ENCODE assay signal across 9 mouse cellular contexts in the genomic region with DNA sequence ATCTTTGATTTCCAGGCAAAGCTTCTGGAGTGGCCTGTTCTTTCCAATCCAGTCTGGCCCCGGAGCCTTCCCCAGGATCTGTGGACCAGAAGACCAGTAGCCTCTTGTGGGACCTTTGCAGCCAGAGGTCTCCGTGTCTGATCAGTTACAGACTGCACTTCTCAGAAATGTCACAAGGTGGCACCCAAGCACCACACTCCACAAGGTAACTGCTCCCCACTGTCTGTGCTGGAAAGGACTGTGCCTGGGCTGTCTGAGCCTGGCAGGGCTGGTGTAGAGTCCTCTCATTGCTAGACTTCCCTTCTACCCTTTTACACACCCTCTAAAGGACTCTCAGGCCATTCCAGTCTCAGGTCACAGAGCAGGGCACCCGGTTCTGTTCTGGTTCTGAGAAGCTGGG. TPM values are rescaled to one million over a fixed set of nuclear protein-coding genes. Genes with fewer than 3 reads are reported as not detected.
DNase-seq lines count a peak whose midpoint lies in the region; ATAC-seq lines count a peak whose summit lies in the region.
"Had no signal": no experiment of that assay in that cellular context is flagged by ENCODE, and none has a peak within 500 bp of the region (broad histone marks: within the 10 kb centered on the region; RNA-seq: fewer than 3 reads in every experiment).

No protein-coding gene starts in this region.

- DNase-seq in A20 (ENCODE audit: low read depth, low spot score) (peak; percentile 74), liver (peak; percentile 67)
- DNase-seq in adrenal gland, postnatal 25 days, result peak; percentile 65
- peak; percentile 20 to 64 for DNase-seq in heart, adult 9 months (ENCODE audit: low spot score in 2 of 2)
- DNase-seq in natural killer cell, adult 2 months (ENCODE audit: low spot score in 2 of 2), result peak; percentile 46 to 59
- DNase-seq in splenic B cell, adult 2 months (ENCODE audit: low read depth, low spot score), result peak; percentile 85

- WGBS in embryonic facial prominence, embryonic 12.5 days, result 38% methylated on average over 3 of the region's 3 CpGs
- 47% methylated on average over 3 of the region's 3 CpGs for WGBS in kidney, embryonic 16.5 days

- no peak overlapping the region for H3K4me2 ChIP-seq in embryonic facial prominence, embryonic 12.5 days (replicated peaks)
- H3K4me2 ChIP-seq in kidney, embryonic 16.5 days (replicated peaks; ENCODE audit: low read depth, low read length), result no peak overlapping the region

- H3K4me3 ChIP-seq in embryonic facial prominence, embryonic 12.5 days, result no peak overlapping the region
- no peak overlapping the region for H3K4me3 ChIP-seq in kidney, embryonic 16.5 days (ENCODE audit: low read length)

- no peaks in the 10 kb centered on the region for H3K9me3 ChIP-seq in embryonic facial prominence, embryonic 12.5 days
- H3K9me3 ChIP-seq in kidney, embryonic 16.5 days (ENCODE audit: low read length), result no peaks in the 10 kb centered on the region

- H3K27me3 ChIP-seq in embryonic facial prominence, embryonic 12.5 days, result 0 out of 2 replicates have a peak, but pooled peaks cover 5% of the 10 kb centered on the region
- H3K27me3 ChIP-seq in kidney, embryonic 16.5 days (ENCODE audit: insufficient read depth, low read length), result 0 out of 2 replicates have a peak, but pooled peaks cover 4% of the 10 kb centered on the region
- H3K27me3 ChIP-seq in splenic B cell, adult 2 months (ENCODE audit: control insufficient read depth, insufficient read depth, low read length, poor library complexity, severe bottlenecking), result no peaks in the 10 kb centered on the region

- ATAC-seq in embryonic facial prominence, embryonic 12.5 days (ENCODE audit: insufficient number of reproducible peaks, insufficient read depth, low FRiP score, low TSS enrichment), result peak; percentile 70; the same call in 1 of the 2 replicates
- peak; percentile 86 for ATAC-seq in kidney, embryonic 16.5 days (ENCODE audit: low FRiP score, low TSS enrichment)

- no peaks in the 10 kb centered on the region for H3K4me1 ChIP-seq in embryonic facial prominence, embryonic 12.5 days
- no peaks in the 10 kb centered on the region for H3K4me1 ChIP-seq in kidney, embryonic 16.5 days (ENCODE audit: insufficient read depth, low read length)

- H3K9ac ChIP-seq in embryonic facial prominence, embryonic 12.5 days, result no peak overlapping the region
- H3K9ac ChIP-seq in kidney, embryonic 16.5 days (replicated peaks; ENCODE audit: low read length), result no peak overlapping the region

- H3K27ac ChIP-seq in embryonic facial prominence, embryonic 12.5 days, result no peak overlapping the region
- H3K27ac ChIP-seq in kidney, embryonic 16.5 days (ENCODE audit: low read length), result no peak overlapping the region

- no peaks in the 10 kb centered on the region for H3K36me3 ChIP-seq in embryonic facial prominence, embryonic 12.5 days
- H3K36me3 ChIP-seq in kidney, embryonic 16.5 days (ENCODE audit: insufficient read depth, low read length), result no peaks in the 10 kb centered on the region
- no peaks in the 10 kb centered on the region for H3K36me3 ChIP-seq in splenic B cell, adult 2 months (ENCODE audit: control insufficient read depth, insufficient read depth, low read length, poor library complexity, severe bottlenecking)

RNA-seq across cellular contexts. Expression of a gene that starts 7.5 kb away (rescaled TPM):
- not detected in 2 replicates for total RNA-seq in adrenal gland, postnatal 25 days (2021)
- 0.13 and 0.14 TPM in 2 replicates for polyA plus RNA-seq in embryonic facial prominence, embryonic 12.5 days (2016; fragmentation: Nextera tagmentation; extraction: Ambion mirVana)
- 0.08 TPM in 1 of 2 replicates, not detected in the other for polyA plus RNA-seq in kidney, embryonic 16.5 days (2015; fragmentation: Nextera tagmentation; extraction: Ambion mirVana)
- total RNA-seq: adrenal gland, postnatal 4 days had no signal

RNA-seq across cellular contexts. Expression of a gene that starts 18.7 kb away (rescaled TPM):
- total RNA-seq in adrenal gland, postnatal 25 days (2021), result not detected in 2 replicates
- 0.10 and 0.13 TPM in 2 replicates for polyA plus RNA-seq in embryonic facial prominence, embryonic 12.5 days (2016; fragmentation: Nextera tagmentation; extraction: Ambion mirVana)
- 0.18 TPM in 1 of 2 replicates, not detected in the other for polyA plus RNA-seq in kidney, embryonic 16.5 days (2015; fragmentation: Nextera tagmentation; extraction: Ambion mirVana)
- total RNA-seq: adrenal gland, postnatal 4 days had no signal

RNA-seq across cellular contexts. Expression of a gene that starts 25.4 kb away (rescaled TPM):
- total RNA-seq in adrenal gland, postnatal 25 days (2021), result not detected in 2 replicates
- 0.33 and 0.80 TPM in 2 replicates for polyA plus RNA-seq in embryonic facial prominence, embryonic 12.5 days (2016; fragmentation: Nextera tagmentation; extraction: Ambion mirVana)
- polyA plus RNA-seq in kidney, embryonic 16.5 days (2015; fragmentation: Nextera tagmentation; extraction: Ambion mirVana), result 0.41 and 0.51 TPM in 2 replicates
- total RNA-seq: adrenal gland, postnatal 4 days had no signal

RNA-seq across cellular contexts. Expression of a gene that starts 27.7 kb away (rescaled TPM):
- total RNA-seq in adrenal gland, postnatal 25 days (2021), result not detected in 2 replicates
- not detected in 2 replicates for polyA plus RNA-seq in embryonic facial prominence, embryonic 12.5 days (2016; fragmentation: Nextera tagmentation; extraction: Ambion mirVana)
- not detected in 2 replicates for polyA plus RNA-seq in kidney, embryonic 16.5 days (2015; fragmentation: Nextera tagmentation; extraction: Ambion mirVana)
- total RNA-seq: adrenal gland, postnatal 4 days had no signal

RNA-seq across cellular contexts. Expression of a gene that starts 33.8 kb away (rescaled TPM):
- total RNA-seq in adrenal gland, postnatal 25 days (2021), result not detected in 2 replicates
- polyA plus RNA-seq in embryonic facial prominence, embryonic 12.5 days (2016; fragmentation: Nextera tagmentation; extraction: Ambion mirVana), result not detected in 2 replicates
- polyA plus RNA-seq in kidney, embryonic 16.5 days (2015; fragmentation: Nextera tagmentation; extraction: Ambion mirVana), result not detected in 2 replicates
- total RNA-seq: adrenal gland, postnatal 4 days had no signal
